Mouse (Mus musculus) ZHBTc4 (cell line): Measurements from ENCODE around the gene Zbtb7a.

Experiments used
- DNase-seq: peaks from one replicate; pipeline ENCODE4 v3.0.0-alpha.2; 2011; ENCODE audit warnings: low read depth, low spot score

Zbtb7a gene

GRCm38 (mm10) chr10:81134966-81135681 is at the start of gene Zbtb7a:
Gene Zbtb7a (plus strand): TSS chr10:81135220.
- peak; percentile 70 for DNase-seq

DNA sequence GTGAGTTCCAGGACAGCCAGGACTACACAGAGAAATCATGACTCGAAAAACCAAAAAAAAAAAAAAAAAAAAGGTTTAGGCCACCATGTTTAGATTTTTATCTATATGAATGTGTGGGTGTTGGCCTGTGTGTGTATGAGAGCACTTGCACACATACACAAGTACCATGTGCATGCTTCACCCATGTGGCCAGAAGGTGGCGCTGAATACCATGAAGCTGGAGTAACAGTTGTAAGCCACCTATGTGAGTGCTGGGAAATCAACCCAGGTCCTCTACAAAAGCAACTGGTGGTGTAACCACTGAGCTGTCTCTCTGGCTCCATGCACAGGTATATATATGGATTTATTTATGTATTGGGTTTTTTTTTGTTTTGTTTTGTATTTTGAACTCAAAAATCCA is 48.0 kb upstream of the Zbtb7a start:
- DNase-seq: peak; percentile 83

DNA sequence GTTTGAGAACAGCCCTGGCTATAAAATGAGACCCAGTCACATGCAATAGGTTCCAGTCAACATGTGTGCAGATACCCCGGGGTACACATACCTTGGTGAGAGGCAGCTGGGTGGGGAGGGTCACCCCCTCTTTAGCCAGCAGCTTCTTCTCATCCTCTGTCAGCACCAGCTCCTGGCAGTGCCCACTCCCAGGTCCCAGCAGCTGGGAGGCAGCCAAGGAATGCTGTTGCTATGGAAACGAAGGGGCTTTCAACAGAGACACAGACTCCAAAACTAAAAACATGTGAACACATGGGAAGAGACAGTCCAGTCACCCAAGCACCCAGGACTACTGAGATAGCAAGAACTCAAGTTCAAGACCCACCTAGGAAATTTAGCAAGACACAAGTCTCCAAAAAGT is 45.8 kb upstream of the Zbtb7a start:
- DNase-seq: no peak

GRCm38 (mm10) chr10:81090621-81091020 is 44.4 kb upstream of the Zbtb7a start:
- DNase-seq: no peak

DNA sequence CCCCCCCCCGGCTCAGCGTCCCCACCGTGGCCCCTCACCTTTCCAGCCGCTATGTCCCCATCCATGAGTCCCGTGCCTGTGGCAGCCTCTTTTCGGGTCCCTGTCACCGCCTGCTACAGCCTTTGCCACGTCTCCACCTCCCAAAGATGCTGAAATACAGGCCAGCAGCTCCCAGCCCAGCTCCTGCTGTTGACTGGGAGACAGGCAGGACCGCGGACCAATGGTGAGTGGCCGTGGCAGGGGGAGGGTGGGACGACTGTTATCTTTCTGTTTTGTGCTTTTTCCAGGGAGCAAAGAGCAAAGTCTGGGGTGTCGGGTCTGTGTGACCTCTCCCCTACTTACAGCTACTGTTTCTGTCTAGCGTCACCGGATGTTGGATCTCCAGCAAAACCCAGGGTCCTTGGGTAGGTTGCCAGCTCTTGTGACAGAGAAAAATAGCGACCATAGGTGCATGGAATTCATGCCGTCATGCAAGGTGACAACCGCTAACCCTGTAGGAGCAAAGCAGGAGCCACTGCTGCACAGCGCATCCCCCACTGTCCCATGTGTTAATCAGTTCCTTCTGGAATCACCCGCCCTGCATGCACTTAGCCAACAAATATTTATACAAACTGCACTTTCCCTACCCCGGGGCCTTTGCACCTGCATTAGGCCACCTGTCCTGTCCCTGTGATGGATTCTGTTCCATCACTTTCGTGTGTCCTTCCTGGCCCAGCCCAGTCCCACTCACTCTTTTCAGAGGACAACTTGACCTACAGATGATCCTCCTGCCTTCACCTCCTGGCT is 42.4 kb upstream of the Zbtb7a start:
- DNase-seq: peak; percentile 62

DNA sequence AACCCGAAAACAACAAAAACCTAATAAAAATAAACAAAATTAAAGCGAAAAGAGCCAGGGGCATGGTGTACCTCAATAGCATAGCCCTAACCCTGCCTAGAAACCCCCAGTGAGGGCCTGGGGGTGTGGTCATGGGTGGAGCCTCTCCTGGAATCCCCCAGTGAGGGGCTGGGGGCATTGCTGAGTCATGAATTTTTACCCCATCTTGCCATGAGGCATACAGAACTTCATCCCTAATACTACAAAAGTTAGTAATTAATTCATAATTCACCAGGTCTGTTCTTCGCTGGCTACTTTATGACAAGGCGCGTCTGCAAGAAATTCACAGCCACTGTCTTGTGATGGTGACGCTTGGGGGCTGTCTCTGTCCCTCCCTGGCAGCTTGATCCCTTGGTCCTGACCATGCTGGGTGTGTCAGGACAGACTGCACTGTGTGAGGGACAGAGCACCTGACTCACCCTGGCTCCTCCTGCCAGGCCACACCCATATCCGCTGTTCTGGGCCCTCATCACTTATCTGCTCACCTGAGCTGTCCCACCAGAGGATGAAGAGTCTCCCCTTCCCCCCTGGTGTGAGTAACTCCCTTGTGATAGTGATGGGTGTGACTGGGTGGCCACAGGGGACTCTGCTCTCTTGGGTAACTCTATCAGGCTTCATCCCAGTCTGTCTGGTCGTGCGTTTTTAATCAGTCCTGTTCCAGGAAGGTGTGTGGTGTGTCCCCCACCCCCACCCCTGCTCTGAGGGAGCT is 39.9 kb upstream of the Zbtb7a start:
- no peak for DNase-seq

DNA sequence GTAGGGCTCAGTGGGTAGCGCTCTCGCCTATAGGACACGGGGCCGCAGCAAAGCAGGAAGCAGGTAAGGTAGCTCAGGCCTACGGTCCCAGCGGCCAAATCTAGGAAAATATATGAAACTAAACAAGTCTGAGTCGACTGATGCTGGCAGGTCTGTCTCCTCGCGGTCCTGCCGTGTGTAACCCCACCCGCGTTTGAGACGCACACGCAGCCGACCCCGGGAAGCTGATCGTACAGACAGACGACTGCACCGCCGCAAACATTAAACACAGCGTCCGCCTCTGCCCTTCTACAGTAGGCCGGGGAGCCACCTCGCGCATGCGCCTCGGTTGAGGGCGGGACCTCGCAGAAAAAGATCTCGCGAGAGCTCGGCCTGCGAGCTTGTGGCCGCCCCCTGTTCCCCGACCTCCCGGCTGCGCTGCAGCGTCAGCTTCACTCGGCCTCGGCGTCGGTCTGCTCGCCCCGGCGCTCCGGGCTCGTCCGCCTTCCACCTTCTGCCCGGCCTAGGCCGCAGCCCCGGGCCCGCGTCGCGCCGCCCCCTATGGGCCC is 29.4 kb upstream of the Zbtb7a start, which contains the start of gene Map2k2:
Gene Map2k2, plus strand, starts transcription at position 351 of the 548 bp plus-strand sequence.
- DNase-seq: peak; percentile 99

GRCm38 (mm10) chr10:81106113-81106721 is 28.8 kb upstream of the Zbtb7a start:
- peak; percentile 99 for DNase-seq

DNA sequence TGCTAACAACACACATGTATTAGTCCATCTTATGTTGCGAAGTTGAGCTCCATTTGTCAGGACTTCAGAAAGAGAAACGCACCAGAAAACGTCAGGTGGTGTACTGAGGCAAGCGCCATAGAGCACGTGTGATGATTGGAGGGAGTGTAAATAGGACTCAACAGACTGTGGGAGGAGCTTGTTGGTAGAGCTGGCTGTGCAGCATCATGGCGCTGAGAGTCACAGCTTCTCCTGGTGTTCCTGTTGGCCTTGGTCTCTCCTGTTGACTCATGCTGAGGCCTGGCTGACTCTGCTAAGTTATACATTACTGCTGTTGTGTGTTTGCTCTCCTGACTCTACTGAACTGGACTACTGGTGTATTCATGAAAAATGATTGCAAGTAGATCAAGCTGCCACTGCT is 22.1 kb upstream of the Zbtb7a start:
- DNase-seq: peak; percentile 54

GRCm38 (mm10) chr10:81119625-81120024 is 15.4 kb upstream of the Zbtb7a start:
- no peak for DNase-seq

GRCm38 (mm10) chr10:81120650-81121049 is 14.4 kb upstream of the Zbtb7a start:
- no peak for DNase-seq

DNA sequence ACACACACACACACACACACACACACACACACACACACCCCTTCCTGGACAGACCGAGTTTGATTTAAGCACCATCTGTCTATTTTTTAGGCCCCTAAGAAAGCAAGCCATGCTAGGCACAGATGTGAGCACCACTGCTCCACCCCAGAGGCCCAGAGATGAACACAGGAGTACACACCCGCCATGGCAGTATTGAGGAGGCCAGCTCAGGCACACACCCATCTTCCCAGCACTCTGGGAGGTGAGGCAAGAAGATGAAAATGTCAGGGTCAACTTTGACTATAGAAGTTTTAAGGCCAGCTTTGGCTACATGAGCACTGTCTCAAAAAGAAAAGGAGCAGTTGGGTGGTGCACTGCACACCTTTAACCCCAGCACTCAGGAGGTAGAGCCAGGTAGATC is 12.1 kb upstream of the Zbtb7a start:
- DNase-seq: no peak

DNA sequence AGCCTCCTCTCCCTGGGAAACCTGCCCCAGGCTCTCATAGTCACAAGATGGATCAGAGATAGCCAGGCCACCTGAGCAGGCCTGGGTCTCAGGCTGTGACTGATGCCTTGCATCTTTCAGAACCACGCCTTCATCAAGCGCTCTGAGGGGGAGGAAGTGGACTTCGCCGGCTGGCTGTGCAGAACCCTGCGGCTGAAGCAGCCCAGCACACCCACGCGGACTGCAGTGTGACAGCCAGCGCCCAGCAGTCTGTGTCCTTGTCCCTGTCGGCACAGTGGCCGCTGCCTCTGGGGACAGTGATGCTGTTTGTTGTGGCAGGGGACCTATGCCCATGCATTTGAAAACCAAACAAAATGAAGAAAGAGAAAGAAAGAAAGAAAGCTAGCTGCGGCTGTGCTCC is 11.5 kb upstream of the Zbtb7a start:
- DNase-seq: no peak

DNA sequence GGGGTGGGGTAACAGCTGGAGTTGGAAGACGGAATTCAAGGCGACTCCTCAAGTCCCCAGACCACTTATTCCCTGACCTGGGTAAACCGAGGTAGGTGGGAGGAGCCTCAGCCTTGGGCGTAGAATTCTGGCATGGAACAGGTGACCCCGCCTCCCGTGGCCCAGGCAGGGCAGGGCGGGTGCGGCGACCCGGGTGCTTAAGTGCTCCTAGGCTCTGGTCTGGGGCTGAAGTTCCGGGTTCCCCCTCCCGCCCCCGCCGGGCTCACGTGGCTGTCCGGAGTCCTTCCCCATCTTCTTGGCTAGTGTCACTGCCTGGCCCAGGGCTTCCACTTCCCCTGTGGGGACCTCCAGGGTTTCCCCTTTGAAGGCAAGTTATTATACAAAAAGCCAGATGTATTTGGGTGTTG is 836 bp upstream of the Zbtb7a start:
- peak; percentile 74 for DNase-seq

GRCm38 (mm10) chr10:81135831-81136705 is 1.0 kb downstream of the Zbtb7a start:
- peak; percentile 60 for DNase-seq

DNA sequence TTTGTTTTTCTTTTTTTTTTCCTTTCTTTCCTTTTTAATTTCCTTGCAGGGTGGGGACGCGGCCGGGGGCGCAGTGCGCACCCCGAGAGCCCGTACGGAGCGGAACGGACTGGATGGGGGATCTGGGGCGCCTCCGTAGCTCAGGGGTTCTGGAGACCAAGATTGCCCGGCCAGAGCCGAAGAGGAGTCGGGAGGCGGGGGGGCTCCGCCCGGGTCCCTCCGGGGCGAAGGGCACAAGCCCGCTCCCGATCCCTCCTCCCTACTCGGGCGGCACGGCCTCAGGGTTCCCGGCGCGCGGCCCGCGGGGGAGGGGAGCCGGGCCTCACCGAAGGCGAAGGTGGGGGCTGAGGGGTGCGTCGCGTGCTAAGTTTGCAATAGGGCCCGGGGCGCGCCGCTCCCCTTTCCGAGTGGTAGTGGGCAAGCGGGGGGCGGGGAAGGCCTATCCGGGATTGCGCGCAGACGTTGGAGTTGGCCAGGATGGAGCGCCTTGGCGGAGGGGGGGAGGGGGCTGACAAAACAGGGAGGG is 1.7 kb downstream of the Zbtb7a start:
- DNase-seq: no peak

GRCm38 (mm10) chr10:81137252-81138130 is 2.5 kb downstream of the Zbtb7a start:
- peak; percentile 98 for DNase-seq

DNA sequence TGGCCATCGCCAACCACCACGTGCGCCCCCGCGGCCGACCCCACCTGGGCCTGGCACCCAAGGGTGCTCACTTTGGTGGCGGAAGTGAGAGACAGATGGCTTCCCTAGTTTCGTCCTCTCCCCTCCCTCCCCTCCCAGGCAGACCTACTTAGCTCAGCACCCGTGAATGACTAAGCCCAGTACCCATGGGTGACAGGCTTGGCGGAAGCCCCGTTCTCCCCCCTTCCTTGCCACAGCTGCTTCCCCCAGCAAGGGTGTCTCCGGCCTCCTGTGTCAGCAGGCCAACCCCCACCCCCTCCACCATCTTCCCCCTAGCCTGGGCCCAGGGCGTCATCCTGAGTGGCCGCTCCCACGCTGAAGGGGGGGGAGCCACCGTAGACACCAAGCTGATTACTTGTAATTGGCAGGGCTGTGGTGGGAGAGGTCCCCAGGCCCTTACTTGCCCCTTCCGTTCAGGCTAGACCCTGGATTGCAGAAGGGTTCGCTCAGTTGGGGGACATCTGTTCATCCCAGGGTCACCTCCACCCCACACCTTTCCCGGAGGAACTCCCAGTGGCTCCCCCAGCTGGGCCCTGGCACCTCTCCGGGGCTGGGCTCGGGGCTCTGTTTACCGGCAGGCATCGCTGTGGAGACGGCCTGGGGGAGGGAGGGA is 3.2 kb downstream of the Zbtb7a start:
- DNase-seq: peak; percentile 77
